Mouse (Mus musculus) cerebellum, adult 8-10 months (tissue): ENCODE measurements at regions not wholly inside any gene's neighbourhood (a gene's known extent, or its start where the extent isn't known, plus 50 kb on each side); places are given as distances from the start of the nearest gene placed in this dataset.

Experiments
- DNase-seq: peaks from one replicate; pipeline ENCODE4 v3.0.0; 2022

DNA sequence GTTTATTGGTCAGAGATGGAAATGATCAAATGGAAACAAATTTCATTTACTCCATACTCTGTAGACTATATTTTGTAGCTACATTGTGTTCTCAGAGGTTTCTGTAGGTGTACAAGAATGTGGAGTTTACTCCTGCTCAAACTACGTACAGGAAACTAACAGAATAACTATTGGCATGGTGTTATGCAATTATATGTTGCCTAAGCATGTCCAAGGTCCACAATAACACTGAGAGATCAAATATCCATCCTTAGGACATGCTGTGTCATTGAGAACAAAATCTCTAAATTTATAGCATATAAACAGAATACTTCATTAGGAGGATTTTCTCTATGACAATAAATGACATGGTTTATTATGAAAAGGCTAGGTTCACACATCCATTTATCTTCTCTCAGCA, 400.3 kb downstream of the Fam198b start:
- no peak for DNase-seq

DNA sequence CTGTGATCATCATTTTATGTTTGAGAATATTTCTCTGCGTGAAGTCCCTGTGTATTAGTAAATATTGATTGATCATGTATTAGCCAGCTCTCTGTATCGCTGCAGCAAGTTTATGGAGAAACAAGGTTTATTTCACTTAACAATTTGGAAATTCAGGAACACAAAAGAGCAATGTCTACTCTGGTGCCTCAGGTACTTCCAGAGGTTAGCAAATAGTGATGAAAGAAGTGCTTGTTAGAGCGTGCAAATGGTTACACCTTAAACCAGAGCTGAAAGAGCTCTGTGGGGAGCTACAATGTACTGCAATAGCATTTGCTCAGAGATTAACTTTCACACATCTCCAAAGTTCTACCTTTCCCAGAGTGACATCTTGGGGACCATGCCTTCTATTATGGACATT, 400.9 kb downstream of the Fam198b start:
- DNase-seq, result no peak

DNA sequence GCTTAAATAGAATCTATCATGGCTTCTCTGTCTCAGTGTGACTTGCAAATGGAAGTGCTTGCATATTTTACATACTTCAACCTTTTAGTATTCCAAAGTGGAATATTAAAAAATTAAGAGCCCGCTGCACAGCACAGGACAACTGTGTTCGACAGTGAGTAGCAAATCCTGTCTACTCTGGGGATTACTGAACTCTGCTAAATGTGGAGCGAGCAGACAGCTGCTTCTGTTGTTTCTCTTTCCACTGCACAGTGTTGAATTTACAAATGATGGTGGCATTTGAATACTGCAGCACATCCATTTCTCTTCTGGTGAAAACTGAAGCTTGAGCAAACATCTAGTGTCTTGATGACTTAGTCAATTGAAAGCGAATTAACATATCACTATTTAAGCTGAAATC, 409.2 kb downstream of the Fam198b start:
- DNase-seq, result no peak

DNA sequence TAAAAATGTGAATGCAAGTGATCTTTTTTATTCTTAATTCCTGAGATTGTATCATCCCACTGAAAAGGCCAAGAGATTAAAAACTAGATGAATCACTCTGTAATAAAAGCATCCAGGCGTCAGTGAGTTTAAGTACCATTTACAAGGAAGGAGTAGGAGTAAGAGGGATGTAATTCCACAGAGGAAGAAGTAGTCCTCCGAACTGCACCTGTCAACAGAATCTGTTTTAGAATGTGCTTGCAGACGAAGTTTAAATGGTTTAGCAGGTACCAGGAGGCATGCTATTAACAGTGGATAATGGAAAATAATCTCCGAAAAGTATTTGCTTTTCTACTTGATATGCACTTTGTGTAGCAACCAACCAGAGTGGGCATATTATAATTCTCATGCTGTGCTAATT, 423.3 kb downstream of the Fam198b start:
- DNase-seq, result no peak

DNA sequence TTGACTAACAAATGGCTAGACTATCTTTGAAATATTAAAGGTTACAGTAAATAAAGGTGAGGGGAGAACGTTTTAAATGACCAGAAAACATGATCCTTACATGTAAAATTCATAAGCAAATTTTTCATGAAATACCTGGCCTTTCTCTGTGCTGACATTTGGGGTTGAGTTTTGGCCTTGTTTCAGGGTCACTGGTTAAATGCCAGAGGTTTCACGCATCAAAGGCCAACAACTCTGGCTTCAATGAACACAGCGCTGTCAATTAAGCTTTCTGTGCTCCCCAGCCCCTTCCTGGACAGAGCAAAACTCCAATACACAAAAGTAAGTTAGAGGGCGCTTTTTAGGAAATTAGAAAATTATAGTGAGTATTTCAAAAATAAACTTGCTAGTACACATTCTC, 425.6 kb downstream of the Fam198b start:
- no peak for DNase-seq

DNA sequence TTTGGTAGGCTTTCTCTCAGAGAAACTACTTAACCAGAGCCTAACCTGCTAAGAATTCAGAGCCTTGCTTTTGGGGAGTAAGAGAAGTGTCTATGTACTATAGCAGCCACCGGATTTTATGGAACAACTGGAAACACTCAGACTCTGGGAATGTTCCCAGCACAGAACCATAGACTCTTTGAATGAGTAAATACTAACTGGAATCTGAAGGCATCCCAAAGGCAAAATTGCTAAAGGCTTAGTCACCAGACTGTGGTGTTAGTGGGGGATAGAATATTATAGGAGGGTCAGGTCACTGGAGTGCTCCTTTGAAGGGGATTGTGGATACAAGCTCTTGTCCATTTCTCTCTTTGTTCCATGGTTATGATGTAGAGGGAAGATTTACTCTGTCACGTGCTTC, 427.4 kb downstream of the Fam198b start:
- no peak for DNase-seq

DNA sequence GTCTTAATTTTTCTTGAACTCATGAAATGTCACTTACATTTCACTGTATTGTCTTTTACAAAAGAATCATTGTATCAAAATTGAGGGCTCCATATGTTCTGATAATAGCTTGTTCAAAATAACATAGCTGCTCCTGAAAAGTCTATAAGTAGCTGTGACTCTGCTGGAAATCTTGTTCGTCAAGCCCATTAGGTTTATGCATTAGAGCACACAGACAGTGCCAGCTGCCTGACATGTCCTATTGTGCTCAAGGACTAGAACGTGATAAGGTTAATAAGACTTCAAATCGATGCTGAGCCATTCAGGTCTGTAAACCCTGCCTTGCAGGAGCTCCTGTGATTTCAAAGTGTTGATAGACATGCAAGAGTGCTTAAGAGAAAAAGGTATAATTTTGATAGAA, 438.0 kb downstream of the Fam198b start:
- no peak for DNase-seq

DNA sequence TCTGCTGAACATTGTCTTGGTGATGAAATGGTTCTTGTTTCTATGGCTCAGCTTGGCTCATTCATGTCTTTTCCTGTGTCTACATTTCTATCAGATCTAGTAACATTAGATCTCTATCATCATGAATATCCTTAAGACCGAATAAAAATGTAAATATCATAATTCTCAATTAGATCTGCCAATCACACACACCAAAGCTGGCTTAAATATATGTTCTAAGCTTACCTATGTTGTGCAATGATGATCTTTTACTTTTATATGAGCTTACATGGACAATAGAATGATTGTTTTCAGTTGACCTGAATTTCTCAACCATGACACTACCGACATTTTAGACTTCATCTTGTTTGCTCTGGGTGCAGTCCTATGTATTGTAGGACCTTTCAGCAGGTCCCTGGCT, 440.4 kb downstream of the Fam198b start:
- DNase-seq, result no peak

DNA sequence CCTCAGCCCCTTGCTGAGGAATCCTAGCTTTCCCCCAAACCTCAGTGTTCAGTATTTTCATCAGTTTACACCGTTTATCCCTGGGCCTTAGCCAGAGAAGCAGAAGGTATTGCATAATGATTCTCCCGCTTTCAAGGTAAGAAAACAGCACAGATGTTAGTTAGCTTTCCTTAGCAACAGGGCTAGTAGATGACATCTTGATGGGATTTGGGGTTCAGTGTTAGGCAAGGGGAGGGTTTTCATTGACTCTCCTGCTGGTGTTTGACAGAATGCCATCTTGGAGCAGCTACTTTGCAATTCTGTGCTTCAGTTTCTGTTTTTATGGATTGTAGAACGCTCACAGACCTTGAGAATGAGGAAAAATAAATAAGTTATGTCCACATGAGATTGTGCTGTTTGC, 447.4 kb downstream of the Fam198b start:
- no peak for DNase-seq

DNA sequence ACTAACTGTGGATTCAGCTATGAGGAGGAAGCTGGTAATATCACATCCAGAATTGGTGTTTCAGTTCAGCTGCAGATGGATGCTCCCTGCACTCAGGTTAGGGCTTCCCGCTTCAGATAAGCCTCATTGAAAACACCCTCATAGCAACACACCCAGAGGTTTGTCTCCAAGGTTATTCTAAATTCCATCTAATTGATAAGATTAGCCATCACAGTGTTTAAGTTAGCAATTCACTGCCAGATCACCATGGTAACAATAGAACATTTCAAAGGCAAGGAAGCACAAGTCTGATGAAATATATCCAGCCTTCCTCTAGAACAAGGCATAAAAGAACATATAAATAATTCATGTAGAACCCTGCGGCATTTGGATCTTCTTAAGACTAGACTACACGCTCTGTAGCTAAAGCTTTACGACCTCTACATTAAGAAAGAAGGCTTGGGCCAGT, 450.1 kb downstream of the Fam198b start:
- DNase-seq, result no peak

DNA sequence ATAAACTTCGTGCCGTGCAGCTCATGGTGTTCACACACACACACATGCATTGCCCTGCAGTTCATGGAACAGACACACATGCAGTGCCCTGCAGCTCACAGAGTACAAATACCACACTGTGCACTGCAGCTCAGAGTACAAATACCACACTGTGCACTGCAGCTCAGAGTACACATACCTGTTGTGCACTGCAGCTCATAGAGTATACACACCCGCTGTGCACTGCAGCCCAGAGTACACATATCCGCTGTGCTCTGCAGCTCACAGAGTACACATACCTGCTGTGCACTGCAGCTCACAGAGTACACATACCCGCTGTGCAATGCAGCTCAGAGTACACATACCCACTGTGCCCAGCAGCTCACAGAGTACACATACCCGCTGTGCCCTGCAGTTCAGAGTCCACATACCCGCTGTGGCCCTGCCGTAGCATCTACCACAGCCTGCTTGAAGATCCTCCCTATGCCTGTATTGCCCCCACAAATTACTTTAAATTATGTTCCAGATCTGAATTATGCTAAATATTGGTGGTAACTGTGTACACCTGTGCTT, 451.9 kb downstream of the Fam198b start:
- no peak for DNase-seq

DNA sequence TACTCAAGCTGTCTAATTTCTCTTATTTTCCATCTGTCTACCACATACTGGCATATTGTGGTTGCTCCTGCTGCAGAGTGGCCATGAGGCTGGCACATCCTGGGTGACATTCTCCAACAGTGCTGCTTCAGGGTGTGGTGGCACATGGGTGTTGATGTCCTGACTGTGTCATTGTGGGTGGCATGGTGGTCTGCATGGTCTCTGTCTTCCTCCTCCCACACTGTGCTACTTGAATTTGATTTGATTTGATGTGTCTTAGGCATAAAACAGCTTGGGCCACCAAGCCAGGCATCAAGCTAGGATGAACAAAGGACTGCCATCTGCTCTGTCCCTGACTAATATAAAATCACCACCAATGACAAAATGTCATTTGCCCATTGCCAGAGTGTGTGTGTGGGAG, 434.7 kb downstream of the Gria2 start:
- DNase-seq, result no peak

DNA sequence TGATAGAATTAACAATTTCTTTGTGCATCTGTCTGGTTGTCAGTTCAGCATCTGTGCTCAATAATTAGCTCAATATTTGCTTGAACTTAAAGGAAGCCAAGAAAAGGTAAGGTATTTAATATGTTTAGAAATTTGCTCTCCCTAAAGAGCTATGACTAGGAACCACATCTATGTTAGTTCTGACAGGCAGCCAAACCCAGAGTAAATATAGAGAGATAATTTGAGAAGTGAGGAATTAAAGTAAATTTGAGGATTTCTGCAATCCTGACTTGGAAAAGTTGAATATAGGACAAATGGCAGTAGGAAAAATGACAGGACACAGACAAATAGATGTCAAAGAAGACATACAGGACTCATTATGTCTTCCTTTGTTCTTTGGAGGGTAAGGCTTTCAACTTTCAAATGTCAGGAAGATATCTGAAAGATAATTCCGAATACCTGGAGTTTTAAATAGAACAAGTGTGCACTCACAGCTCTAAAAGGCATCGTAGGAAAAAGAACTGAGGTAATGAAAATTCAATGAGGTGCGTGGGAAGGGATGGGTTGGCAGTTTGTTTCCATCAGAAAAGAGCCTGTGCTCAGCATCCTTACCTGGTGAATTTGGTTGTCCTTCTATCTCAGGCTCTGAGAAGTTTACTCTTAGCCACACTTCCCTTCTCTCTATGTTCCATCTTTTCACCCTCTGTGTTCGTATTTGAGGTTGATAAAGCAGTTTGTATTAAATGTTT, 433.3 kb downstream of the Gria2 start:
- no peak for DNase-seq

DNA sequence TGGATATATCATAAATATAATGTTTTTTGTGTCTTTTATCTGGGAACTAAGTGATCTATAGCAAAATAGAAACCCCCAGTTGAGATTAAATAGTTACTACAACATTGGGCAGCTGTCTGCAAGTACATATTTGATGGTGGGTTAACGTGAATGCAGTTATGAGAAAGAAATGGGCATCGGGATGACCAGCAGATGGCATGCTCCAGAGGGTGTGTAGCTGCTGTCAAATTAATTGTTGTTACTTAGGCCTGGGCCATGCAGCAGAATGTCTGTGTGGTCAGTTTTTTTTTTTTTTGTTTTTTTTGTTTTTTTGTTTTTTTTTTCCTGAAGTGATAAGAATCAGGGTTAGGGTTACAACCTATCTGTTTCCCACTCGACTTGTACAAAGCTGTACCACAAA, 430.2 kb downstream of the Gria2 start:
- DNase-seq, result peak; percentile 7

DNA sequence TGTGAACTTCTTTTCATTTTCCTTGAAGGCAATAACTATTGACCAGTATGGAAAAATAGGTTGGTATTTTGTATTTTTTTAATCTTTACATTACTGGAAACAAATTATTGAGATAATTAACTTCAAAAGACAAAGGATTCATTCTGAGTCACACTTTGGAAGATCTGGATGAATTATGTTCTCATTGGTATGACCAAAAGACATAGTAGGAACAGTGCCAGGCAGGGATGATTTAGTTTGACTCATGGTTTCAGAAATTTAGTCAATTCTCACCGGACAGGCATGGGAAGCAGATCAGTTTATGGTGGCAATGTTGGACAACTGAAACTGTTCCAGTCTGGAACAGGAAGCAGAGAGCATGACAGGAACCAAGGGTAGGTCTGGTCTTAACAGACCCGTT, 416.6 kb downstream of the Gria2 start:
- no peak for DNase-seq

DNA sequence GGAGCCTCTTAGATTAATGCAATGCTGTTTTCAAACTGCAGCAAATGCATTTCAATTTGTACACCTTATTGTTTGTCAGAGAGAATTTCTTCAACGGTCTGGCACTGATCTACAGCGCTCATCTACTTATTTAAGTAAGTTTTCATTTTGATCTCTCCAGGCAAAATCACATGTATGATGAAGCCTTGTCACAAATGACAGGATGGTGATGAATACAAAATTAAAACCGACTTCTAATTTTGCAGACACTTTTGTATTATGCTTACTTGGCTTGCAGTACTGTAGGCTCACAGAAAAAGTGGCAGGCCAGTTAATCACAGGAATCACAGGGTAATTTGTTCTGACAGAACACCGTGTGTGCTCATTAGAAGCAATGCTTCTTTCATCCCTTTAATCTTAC, 406.4 kb downstream of the Gria2 start:
- no peak for DNase-seq

DNA sequence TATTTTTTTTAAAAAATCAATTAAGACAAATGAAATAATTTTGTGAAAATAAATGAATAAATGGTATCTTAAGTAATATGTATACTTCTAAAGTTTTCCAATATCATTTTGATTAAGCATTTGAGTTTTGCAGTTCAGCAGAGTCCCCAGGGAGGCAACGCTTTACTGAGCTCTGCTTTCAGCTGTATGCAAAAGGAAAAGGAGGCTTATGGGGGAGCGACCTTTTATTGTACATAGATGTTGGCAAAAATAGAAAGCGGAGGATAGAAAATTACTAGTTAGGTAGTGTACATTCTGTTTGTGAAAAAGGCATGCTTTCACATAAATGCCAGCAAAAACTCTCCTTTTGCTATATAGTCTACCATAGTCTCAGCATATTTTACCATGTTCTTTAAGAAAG, 382.2 kb downstream of the Gria2 start:
- DNase-seq, result no peak

DNA sequence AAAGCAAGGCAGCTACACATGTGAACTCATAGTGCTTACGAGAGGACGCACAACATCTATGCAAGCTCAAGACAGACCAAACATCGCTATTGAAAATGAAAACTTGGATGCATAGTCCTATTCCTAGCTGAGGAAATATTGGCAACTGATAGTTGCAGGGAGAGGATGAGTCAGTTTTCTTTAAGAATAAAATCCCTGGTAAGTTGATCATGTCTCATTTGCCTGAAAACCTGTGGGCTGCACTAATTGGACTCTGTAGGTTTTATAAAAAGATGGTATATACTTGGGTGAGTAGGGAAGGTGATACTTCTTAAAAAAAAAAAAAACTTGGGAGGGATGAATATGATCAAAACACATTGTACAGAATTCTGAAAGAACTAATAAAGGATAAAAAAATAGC, 381.2 kb downstream of the Gria2 start:
- no peak for DNase-seq

DNA sequence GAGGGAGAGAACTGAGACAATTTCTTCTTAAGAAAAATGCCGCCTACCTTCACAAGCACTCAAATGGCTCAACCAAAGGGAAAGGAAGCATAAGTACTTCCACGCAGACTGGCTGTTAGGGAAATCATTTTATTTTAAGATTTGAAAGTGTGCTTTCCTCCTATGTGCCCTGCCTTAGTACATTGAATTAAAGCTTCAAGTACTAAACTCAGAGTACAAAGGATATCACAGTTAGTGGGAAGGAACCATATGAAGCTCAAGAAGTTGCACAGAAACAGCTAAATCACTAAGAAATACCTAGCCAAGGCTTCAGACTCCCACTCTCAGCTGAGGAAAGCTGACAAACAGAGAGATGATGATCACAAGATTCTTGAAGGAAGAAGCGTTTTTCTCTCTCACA, 380.5 kb downstream of the Gria2 start:
- DNase-seq, result no peak

DNA sequence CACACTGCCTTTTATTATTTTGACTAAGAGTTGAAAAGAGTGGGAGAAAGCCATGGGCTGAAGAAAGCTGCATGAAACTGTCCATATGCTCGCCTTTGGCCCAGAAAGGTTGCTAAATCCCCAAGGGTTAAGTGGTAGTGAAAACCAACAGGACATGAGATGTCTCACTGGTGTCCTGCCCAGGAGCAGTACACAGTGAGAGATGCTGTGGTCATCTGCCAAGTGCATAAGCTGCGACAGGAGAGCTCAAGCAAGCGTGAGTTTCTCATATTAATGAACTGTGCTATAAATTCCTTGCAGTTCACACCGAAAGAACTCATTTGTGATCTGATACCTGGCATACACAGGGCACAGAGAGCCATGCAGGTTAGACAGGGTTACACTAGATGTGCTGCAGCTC, 380.0 kb downstream of the Gria2 start:
- DNase-seq, result peak; percentile 1
